Mouse (Mus musculus): Measurements from ENCODE around the gene Sulf2.

Gene Sulf2

DNA sequence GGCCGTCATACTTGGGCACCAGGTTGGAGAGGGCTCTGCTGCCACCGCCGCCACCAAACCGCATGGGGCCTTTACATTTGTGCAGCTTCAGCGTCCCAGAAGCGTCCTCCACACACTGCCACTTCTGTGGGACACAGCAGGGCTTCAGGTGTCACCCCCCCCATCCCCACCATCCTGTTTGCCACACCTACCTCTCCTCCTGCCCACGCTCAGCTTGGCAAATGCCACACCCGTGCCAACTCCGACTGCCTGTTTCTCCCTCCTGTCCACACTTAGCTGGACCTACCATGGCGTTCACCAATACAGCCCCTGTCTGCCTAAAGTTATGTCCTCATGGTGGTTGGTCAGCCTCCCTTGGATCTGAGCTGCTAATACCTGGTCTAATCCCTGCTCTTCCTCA is 72.8 kb downstream of the Sulf2 start:
- DNase-seq, result no peak

DNA sequence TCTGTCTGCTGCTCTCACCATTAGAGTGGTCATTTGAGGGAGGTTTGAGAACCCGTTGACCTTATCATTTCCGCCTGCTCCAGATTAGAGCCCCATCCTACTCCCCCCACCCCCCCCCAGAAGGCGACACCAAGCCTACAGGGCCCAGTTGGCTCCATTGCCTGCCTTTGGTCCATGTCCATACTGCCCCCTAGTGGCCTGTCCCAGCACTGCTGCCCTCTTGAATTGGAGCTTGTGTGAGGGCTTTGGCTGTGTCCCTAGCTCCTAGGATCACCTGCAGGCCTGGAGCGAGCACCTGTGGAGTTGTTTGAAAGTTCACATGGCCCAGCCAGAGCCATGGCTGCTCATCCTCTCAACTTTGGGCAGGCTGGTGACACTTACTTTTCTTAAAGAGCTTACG is 73.3 kb downstream of the Sulf2 start:
- DNase-seq, result peak; percentile 79

DNA sequence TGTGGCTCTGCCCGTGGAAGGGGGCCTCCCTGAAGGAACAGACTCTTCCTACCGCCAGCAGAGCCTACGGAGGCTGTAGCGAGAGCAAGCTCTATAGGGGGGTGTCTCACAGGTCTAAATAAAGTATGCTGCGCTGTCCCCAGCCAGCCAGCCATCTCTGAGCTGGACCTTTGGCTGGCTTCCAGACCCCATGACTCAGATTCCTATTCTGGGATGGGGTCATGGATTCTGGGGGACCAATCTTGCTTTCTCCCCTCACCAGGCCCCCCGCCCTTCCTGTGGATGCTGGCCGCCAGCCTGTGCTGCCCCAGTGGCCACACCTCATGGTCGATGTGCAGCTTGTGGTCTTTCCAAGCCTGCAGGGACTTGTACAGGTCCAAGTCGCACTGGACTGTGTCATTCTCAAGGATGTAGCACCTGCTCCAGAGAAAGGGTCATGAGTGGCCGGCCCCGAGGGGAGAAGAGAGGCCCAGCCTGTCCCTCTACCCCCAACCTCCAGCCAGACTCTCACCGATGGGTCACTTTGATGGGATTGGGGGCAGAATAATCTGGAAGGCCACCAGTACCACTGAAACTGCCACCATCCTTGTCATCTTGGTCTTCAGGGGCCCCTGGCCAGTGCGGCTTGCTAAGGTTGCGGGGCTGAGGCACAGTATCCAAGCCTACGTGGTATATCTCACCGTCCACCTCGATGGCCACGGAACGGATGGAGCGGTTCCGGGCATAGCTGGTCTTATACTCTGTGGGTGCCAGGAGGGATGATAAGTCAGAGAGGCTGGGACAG is 74.3 kb downstream of the Sulf2 start:
- DNase-seq, result no peak

DNA sequence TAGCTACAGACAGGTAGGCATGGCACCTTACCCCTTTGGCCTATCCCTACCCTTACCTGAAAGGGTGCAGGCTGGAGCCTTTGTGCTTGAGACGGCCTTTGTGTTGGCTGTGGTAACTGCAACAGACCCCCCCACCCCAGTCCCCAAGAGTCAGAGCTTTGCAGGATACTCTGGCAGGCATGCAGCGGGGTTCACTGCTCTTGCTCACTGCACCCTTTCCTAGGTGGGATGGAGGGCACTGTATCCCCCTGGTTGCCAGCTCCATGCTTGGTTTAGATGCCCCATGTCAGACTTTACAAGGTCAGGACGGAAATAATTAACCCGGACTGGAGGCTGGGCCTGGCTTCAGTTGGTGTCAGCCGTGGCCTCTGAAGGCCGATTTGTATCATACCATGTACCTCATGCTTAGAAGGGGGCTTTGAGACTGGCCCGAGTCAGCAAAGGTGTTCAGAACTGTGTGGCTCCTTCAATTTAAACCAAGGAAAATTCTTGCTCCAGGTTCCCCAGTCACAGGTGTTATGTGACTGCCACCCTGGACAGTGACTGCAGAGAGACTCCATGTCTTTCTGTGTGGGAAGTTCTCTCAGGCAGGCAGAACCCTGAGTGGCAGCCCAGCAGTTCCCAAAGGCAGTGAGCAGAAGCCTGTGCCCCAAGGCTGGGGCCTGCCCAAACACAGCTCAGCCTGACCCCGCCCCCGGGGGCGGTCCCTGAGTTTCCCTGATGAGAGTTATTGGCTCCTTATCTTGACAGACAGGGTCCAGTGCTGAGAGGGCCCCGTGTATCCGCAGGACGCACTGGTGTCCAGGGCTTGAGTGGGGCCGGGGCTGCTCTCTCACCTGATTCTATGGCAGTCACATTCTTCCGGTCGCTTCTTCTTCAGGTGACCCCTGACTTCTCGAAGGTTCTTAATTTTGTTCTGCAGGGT is 75.2 kb downstream of the Sulf2 start:
- DNase-seq, result no peak

DNA sequence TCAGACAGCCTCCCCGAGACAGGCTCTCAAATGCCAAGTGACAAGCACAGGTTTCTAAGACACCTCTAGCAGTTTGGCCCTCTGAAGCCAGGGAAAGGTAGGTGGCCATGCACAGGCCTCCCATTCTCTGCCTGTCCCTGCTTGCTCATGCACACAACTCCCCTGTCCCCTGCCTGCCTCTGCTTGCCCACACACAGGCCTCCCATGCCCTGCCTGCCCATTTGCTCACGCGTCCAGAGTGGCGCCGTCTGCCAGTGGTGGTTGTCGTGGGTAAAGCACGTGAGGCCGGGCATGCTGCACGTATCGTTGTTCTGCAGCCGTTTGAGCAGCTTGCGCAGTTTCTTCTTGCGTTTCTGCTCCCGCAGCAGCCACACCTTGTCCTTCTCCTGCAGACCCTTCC is 76.2 kb downstream of the Sulf2 start:
- no peak for DNase-seq

DNA sequence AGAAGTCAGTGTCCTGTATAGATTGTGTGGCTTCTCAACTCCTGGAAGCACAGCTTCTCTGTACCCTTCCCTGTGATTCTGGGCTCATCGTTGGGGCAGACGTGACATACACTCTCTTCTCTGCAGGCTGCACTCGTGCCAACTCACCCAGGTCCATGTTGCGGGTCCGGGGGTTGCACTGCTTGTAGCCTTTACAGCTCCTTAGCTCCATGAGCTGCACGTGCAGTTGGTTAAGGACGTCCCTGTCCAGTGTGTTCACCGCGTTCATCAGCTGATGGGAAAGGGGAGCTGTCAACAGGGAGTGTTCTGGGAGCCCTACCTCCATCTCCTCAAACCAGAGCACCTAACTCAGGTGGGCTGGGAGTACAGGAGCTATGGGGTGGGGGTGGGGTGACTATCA is 78.1 kb downstream of the Sulf2 start:
- DNase-seq, result no peak

DNA sequence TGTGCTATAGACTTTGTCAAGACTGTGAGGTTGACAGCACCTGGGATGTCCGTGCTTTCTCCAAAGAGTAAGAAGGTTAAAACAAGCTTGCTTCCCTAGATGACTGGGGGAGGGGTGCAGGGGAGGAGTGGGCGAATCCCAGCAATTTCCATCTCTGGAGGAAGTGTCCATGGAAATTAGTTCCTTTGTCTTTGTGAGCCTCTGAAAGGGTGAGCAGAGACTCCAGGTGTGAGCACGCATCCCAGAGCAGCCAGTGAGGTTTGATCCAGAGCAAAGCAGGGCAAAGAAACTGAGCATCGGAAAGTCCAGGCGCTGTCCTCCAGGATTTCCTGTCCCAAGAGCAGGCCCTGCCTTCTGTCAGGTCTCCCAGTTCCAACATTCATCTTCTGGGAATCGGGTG is 81.1 kb downstream of the Sulf2 start:
- DNase-seq, result no peak

DNA sequence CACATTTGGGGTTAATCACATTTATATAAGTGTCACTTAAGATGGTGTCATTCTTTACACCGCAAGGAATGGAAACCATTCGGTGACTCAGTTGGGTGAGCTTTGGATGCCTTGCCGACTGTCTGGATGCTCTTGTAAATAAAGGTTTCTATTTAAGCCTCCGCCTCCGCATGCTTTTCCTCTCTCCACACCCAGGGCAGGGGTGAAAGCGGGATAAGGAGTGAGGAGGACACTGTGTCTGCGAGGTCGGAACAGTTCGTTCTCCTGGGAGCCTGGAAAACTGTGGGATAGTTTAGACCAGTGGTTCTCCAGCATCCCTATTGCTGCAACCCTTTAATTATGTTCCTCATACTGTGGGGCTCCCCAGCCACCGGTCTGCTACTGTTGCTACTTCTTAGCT is 82.4 kb downstream of the Sulf2 start:
- DNase-seq, result no peak

DNA sequence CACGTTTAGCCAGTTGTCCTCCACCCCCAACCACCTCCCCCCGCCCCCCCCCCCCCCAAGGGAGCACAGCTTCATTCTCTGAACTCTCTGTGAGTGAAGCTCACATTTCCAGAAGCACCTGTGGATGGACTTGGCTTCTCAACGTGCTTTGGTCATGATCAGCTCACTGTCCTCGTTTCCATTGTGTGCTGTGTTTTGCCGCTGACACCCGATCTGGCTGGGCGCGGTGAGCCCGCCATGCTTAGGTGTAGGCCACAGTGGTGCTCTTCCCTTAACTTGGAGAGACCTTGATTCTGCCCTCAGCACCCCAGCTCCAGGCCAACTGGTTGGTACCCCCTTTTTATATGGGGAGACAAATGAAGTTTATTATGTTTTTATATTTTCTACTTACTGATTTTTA is 83.6 kb downstream of the Sulf2 start:
- DNase-seq, result no peak

DNA sequence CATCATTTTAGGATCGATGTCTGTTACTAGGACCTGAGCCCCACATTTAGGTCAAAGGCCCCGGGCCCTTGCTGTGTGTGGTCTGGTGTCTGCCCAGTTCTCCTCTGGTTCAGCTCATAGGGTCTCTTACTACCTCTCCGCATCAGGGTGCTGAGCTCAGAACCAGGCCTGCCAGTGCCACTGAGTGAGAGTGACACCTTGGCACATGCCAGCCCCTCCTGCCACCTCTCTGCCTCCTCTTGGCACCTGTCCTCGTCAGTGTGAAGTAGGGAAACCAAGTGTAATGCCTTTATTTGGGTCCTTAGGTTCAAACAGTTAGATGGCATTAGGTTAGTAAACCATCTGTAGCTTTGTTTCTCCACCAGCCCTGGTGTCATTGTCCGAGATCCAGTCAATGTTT is 84.0 kb downstream of the Sulf2 start:
- no peak for DNase-seq

DNA sequence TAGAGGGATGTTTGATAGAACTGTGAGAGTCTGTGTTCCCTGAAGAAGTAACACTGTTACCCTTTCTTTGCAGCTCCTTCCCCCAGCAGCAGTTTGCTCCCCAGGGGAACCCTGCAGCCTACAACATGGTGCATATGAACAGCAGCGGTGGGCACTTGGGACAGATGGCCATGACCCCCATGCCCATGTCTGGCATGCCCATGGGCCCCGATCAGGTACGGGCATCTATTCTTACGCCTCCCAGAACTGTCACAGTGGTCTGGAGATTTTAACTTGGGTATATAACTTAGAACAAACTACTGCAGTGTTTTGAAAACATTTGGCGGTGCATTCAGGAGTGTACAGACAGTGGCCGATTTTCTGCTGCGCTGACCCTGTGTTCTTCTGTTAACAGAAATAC is 85.7 kb downstream of the Sulf2 start:
- DNase-seq, result no peak

DNA sequence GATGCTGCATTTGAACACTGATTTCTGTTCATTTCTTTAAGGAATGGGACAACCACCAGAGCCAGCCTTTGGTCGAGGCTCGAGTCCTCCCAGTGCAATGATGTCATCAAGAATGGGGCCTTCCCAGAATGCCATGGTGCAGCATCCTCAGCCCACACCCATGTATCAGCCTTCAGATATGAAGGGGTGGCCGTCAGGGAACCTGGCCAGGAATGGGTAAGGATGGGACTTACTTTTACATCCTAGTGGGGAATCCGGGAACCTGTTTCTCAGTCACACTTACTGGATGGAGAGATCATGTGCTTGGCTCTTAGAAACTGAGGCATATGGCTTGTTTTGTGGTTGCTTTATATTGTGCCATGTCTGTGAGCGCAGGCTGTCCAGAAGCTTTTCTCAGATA is 86.3 kb downstream of the Sulf2 start:
- DNase-seq, result no peak

DNA sequence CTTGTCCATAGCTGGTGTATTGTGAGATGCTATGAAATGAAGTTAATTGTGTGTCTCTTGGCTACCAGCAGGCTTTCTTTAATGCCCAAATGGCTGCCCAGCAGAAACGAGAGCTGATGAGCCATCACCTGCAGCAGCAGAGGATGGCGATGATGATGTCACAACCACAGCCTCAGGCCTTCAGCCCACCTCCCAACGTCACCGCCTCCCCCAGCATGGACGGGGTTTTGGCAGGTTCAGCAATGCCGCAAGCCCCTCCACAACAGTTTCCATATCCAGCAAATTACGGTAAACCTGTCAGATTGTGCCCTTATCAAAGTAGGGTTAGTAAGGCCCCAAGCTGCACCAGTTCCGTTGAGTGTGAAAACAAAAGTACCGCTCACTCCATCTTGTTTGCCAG is 87.2 kb downstream of the Sulf2 start:
- no peak for DNase-seq

DNA sequence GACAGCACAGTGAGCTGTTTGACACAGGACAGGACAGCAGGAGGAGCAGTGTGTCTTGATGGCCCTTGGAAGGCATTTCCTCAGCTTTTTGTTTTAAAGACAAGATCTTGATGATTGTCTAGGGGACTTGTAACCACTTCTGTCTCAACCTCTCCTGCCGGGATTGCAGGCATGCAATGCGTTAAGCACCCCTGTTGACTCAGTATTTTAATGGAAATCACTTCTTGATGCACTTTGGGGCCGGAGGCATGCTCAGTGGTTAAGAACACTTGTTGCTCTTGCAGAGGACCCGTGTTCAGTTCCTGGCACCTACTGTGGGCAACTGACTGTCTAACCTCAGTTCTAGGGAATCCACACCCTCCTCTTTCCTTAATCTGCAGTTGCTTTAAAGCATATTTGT is 89.0 kb downstream of the Sulf2 start:
- DNase-seq, result no peak

DNA sequence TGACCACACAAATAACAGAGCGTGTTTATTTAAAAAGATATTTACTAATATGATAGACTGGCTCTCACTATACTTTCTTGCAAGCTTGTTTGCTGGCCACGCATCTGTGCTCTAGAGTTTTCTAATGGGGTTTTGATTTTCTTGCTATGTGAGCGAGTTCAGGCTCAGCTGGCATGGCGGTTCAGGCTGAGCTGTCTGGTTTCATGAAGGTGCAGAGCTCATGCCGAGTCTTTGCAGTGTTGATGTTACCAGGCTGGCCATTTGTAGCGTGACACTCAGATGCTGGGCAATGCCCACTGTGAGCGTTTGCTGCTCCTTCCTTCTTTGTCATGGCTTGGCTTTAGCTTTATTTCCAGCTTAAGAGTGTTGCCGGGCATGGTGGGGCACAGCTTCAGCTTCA is 93.0 kb downstream of the Sulf2 start:
- no peak for DNase-seq

DNA sequence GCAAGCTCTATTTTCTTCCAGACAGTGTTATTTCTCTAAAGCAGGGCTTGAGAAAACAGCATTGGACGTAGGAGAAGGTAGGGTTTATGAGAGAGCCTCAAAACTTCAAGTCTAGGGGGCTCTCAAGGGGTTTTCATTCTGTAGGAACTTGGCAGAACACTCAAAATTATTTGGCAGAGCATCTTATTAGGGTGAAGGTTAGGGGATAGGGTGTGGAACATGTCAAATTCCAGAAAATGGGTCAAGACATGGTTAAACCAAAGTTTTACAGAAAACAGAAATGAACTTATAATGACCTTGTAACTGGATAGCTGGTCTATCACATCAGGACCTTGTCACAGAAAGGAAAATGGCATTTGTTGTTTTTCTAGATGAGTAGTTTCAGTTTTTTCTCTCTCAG is 93.5 kb downstream of the Sulf2 start:
- DNase-seq, result no peak

DNA sequence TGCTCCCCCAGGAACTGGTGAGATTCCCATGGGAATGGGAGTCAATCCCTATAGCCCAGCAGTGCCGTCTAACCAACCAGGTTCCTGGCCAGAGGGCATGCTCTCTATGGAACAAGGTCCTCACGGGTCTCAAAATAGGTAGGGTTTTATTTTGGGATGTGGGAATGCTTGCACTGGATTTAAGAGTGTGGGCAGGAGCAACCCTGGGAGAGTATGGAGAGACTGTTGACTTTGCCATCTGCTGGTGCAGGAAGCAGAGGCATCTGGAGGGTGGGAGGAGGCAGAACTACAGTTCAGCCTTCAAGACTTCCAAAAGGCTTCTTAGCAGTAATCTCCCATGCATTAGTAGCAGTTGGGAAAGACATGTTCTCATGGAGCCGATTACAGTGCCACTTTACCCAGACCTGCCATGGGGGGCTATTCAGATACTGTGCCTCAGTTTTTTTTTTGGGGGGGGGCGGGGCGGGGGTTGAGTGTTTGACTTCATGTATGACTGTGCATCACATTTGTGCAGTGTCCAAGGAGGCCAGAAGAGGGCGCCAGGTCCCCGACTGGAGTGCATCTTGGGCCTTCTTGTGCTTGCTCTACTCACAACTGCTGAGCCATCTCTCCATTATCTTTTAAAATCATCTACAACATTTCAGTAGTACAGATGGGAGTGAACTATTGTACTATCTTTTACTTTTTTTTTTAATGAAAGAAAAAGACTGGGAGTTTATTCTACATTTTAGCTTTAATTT is 95.6 kb downstream of the Sulf2 start:
- peak; percentile 70 for DNase-seq

DNA sequence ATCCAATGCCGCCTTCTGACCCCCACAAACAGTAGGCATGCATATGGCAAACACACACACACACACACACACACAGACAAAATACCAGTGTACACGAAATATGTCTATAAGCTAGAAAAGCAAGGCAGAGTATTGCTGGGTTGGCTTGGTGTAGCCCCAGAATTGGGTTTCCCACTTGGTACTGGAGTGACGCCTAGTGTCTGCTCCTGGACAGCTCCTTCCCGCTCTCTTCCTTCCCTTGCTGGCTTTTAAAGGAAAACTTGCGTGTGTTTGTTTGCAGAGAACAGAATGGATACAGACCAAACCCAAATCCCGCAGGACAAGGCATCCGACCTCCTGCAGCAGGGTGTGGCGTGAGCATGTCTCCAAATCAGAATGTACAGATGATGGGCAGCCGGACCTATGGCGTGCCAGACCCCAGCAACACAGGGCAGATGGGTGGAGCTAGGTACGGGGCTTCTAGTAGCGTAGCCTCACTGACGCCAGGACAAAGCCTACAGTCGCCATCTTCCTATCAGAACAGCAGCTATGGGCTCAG is 101.4 kb downstream of the Sulf2 start:
- no peak for DNase-seq

DNA sequence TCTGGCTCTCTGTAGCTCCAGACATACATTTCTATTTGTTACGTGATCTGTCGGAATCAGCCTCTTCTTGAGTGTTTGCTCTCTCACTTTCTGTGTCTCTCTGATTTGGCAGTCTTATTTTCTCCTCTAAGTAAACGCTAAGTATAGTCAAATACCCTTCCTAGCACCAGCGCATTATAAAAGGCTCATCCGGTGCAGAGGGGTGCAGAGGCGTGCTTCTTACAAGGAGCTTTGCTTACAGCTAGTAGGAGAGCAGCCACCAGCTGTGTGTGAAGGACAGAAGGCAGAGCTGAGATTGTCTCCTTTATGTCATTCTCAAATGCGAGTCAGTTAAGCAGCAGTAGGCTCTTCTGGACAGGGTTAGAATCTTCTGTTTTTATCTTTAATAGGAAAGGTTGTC is 103.5 kb downstream of the Sulf2 start:
- no peak for DNase-seq

DNA sequence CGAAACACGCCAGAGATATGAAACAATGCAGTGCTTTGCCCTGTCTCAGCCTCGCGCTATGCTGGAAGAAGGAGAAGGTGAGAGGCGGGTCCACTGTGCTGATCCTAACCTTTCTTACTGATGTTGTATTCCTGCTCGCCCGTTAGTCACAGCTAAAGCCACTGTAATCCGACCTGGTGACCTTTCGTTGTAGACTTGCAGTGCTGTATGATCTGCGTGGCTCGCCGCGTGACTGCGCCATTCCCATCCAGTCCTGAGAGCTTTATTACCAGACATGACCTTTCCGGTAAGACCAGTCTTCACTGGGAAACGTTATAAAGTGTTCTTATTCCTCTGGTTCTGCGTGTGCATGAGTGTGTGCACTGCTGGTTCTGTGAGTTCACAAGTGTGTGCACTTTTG is 104.0 kb downstream of the Sulf2 start:
- DNase-seq, result no peak

DNA sequence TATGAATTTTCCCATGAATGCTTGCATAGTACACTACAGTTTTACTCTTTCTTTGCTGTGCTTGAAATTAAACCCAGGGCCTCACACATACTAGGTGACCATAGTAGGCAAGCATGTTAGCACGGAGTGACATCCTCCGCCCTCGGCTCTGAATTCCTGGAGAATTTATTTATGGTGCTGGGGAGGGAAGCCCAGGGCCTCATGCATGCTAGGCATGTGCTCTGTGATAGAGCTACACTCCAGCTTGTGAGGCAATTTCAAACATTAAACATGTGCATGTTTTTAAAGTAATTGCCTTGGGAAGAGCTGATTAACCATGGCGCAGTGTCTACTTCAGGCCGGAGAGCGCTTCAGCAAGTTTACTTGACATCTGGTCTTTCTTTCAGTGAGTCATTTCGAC is 106.6 kb downstream of the Sulf2 start:
- no peak for DNase-seq

DNA sequence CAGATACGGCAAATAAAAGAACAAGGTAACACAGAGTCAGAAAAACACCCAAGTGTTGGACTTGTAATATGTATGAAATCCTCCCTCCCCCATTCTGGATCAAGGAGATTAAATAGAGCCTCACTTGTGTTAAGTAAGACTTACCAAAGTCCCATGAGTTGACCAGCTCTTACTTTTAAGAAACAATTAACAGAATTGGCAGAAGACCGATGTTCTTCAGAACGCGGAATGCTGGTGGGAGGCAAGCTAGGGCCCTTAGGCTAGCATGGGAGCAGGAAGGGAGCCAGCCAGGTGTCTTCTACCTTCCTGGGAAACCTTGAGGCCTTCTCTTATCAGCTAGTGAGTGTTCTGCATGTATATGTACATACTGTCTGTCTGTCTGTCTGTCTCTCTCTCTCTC is 107.5 kb downstream of the Sulf2 start:
- DNase-seq, result no peak
